Mouse (Mus musculus): ENCODE data around the gene Ifnlr1.
A peak's percentile ranks its signal among the peaks of the same experiment; 100 is the strongest.
"Not testable (repeated sequence)": the region's sequence is repeated elsewhere in the genome, so short reads cannot be mapped to it uniquely, and the experiment has no call there.

Ifnlr1 gene

DNA sequence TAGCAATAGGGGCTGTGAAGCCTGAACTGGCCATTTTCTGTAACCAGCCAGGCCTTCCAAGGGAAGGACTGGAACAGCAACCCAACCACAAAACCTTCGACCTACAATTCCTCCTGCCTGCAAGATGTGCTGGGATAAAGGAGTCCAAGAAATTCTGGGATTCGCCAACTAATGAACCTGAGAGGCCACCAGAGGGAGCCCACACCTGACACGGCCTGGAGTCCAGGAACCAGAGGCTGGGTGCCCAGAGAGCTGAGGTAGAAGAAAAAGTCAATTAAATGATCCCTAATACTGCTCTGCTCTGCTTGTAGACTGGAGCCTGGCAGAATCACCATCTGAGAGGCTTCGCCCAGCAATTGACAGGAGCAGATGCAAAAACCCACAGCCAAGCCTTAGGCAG is 2.5 kb upstream of the Ifnlr1 start:
- DNase-seq (ENCODE audit: extremely low read depth, insufficient read length, low spot score) = no peak

DNA sequence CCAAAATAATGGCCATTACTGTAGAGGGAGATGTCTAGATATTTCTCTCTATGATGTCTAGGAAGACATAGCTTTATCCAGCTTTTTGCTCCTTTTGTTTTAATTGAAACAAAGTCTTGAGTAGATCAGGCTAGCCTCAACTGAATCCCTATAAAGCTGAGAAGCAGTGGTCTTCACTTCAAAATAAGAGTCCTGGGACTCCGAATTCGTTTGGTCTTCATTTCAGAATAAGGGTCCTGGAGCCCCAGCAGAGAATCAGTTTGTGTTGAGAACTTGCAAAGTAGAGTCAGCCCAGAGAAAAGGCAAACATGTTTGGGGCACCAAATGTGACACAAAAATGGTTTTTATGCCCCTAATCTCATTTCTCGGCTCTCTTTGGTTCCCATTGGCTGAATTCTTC is 1.4 kb upstream of the Ifnlr1 start:
- no peak for DNase-seq (ENCODE audit: extremely low read depth, insufficient read length, low spot score)

DNA sequence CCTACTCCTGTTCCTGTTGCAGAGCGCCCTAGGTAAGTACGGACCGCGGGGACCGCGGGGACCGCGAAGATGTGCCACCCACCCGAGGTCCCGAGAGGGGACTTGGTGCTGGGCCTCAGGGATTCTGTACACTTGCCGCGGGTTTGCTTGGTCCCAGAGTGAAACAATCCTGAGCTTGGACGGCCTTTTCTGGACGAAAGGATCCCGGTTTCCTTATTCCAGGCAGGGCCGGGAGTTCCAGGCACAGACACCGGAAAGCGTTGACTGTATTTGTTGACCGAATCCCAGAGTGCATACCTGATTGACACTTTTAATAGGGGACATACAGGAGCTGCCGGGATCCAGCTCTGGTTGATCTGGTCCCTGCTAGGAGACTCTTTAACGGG is 474 bp downstream of the Ifnlr1 start:
- DNase-seq (ENCODE audit: extremely low read depth, insufficient read length, low spot score) = no peak

DNA sequence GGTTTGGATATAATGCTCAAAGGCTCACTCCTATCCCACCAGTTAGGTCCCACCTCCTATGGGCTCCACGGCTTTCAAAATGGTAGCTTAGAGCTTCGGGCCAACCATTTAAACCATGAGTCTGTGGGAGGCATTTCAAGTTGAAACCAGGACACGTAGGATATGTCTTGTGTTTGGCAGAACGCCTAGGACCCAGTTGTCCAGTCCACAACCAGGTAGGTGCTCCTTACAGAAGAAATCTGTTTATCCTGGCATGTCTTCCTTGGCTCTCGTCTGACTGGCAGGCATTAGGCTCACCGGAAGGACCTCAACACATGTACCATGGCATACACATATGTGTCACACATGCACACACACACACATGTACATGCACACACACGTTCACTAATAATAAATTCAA is 3.7 kb downstream of the Ifnlr1 start:
- DNase-seq (ENCODE audit: extremely low read depth, insufficient read length, low spot score) = no peak

DNA sequence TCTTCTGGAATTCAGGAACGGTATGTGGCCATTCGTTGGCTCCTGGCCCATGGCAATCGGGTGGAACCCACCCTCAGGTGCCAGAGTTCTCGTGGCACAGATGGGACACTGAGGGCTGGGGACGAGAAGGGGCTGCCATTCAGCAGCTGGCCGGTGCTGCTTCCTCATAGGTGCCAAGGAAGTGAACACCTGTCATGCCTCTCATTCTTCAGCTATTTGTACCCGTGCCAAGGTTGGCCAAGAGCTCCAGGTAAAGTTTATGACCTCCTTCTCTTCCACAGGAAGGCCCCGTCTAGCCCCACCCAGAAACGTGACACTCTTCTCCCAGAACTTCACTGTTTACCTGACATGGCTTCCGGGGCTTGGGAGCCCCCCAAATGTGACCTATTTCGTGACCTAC is 4.2 kb downstream of the Ifnlr1 start:
- DNase-seq (ENCODE audit: extremely low read depth, insufficient read length, low spot score) = no peak

DNA sequence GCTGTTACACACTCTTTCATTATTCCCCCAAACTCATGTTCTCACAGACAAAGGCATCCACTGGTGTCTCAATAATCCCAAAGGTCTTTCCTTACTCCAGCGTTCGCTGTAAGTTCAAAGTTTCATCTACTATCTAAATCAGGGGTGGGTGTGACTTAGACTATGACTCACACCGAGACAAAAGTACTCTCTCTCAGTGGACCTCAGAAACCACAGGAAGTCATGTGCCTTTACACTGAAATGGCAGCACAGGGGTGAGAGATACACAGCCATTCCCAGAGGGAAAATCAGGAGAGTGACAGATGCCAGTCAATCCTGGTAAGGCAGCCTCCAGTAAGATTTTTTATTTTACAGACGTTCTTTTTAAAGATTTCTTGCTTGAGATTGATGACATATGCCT is 6.8 kb downstream of the Ifnlr1 start:
- no peak for DNase-seq (ENCODE audit: extremely low read depth, insufficient read length, low spot score)

DNA sequence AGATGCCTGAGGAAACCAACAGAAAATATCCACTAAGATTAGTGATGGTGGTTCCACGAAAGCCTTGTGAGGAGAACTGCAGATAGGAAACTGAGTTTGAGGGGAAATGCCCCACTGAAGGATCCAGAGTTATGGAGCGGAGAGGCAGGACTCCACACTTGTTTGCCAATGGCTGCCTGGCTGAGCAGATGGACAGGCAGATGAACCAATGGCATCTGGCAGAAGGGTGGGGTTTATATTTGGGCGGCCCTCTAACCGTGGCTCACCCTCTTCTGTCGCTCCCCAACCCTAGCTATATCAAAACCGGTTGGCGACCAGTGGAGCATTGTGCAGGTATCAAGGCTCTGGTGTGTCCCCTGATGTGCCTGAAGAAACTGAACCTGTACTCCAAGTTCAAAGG is 12.4 kb downstream of the Ifnlr1 start:
- DNase-seq (ENCODE audit: extremely low read depth, insufficient read length, low spot score) = no peak

DNA sequence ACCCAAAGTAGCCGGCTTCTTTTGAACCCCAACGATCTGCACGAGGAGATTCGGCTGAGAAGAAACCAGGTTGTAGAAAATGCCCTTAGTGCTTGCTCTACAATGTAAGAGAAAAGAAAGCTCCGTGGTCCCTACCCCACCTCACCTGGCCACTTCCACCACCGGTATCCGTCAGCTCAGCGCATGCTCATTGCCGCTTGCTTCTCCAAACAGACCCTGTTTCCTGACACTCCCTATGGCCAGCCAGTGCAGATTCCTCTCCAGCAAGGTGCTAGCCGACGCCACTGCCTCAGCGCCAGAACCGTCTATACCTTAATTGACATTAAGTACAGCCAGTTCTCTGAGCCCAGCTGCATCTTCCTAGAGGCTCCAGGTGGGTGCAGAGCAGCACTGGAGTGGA is 17.4 kb downstream of the Ifnlr1 start:
- DNase-seq (ENCODE audit: extremely low read depth, insufficient read length, low spot score) = no peak

DNA sequence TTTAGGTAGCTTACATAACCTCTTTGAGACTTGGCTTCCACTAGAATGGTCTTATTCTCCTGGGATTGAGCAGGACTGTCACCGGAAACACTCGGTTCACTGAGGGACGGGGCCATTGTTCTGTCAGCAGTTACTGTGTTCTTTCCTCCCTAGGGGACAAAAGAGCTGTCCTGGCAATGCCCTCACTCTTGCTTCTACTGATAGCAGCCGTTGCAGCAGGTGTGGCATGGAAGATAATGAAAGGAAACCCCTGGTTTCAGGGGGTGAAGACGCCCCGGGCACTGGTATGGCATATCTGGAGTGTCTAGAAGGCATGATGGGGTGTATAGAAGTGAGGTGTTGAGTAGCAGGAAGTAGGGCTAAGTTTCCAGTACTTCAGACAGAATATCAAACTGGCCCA is 17.9 kb downstream of the Ifnlr1 start:
- DNase-seq (ENCODE audit: extremely low read depth, insufficient read length, low spot score) = no peak

DNA sequence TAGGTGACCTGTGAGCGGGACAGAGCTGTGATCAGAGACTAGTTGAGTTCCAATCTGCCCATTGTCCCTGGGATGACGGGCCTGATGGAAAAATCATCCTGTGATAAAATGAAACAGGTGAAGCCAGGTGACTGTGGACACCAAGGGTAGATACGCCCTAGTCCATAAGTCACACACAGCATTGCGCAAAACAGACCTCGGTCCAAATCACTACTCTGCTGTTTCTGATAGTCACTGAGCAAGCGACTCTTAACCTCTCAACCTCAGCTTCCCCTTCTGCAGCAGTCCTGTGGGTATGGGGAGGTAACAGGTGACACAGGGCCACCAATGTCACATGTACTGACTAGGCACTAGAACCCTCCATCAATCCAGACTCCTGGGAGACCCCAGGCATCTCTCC is 20.0 kb downstream of the Ifnlr1 start:
- DNase-seq (ENCODE audit: extremely low read depth, insufficient read length, low spot score) = no peak

DNA sequence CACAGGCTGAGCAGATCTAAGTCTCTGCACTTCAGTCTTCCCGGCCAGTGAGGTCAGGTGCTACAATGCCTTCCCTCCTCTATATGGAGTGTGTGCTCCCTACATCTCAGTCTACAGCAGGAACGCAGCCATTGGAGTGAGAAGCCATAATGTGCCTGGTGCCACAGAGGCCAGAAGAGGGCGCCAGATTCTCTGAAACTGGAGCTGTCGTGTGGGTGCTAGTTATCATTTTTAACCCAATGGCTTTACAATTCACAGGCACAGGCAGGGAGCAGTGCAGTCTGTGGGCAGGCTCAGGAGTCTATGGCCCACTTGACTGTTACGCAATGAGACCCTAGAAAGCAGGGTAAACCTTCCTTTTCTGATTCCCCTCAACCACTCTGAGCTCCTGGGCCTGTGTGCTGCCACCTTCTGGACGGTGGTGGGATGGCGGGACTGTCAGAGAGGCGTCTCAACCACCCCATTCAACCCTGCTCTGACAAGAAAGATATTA is 23.0 kb downstream of the Ifnlr1 start:
- DNase-seq (ENCODE audit: extremely low read depth, insufficient read length, low spot score) = peak; percentile 44

DNA sequence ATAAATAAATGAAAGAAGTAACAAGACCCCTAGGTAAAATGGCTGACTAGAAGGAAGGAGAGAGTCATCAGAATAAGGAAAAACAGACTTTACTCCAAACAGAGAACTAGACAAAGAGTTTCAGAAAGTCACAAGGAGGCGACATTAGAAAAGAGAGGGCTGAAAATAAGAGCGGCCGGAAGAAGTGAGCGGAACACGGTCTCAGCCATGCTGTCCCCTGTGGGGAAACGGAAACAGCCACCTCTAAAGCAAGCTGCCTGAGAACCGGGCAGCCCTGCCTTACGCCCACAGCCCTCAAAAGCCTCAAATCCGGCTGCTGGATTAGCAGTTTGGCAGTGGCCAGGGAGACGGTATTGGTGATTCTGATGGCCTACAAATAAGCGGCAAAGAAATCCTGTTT is 23.5 kb downstream of the Ifnlr1 start:
- DNase-seq (ENCODE audit: extremely low read depth, insufficient read length, low spot score) = no peak

DNA sequence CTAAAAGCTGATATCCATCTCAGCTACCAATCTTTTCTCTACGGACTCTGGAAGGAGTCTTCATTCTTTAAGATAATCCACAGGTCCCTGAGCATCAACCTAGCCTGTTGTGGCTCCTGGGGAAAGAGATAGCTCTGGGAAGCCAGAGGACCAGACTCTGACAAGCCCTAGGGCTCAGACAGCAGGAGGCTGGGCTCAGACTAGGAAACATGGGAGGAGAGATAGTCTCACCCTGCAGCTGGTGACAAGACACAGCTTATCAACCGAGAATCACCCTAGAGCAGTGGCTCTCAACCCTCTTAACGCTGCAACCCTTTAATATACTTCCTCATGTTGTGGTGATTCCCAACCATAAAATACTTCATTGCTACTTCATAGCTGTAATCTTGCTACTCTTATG is 24.3 kb downstream of the Ifnlr1 start:
- no peak for DNase-seq (ENCODE audit: extremely low read depth, insufficient read length, low spot score)

DNA sequence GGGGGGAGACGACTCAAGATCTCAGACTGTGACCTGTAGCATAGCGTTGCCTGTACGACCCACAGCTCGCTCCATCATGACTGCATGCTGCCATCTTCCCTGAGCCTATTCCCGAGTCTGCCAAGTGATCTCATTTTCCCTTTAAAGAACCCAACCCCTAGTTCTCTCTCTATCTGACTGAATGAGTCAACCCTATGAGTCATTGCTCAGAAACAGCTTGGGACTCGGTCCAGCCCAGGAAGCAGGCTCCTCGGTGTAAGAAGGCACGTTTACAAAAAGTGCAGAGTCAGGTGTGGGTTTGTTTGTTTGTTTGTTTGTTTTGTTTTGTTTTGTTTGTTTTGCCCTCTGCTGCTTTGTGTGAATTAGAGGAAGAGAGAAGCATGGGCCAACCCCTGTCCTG is 28.7 kb downstream of the Ifnlr1 start:
- DNase-seq (ENCODE audit: extremely low read depth, insufficient read length, low spot score) = no peak

DNA sequence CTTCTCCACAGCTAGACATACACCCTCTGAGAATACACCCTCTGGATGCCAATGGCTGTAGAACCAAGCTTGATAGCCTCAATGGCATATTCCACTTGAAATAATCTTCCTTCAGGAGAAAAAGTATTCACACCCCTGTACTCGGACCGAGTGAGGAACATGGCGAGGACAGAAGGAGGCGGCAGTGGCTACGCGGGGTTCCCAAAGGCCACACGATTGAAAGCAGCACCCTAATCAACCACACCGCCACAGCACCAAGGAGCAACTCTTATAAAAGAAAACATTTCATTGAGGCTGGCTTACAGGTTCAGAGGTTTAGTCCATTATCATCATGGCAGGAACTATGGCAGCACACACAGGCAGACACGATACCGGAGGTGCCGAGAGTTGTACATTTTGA is 30.4 kb downstream of the Ifnlr1 start:
- not testable (repeated sequence) for DNase-seq (ENCODE audit: extremely low read depth, insufficient read length, low spot score)

DNA sequence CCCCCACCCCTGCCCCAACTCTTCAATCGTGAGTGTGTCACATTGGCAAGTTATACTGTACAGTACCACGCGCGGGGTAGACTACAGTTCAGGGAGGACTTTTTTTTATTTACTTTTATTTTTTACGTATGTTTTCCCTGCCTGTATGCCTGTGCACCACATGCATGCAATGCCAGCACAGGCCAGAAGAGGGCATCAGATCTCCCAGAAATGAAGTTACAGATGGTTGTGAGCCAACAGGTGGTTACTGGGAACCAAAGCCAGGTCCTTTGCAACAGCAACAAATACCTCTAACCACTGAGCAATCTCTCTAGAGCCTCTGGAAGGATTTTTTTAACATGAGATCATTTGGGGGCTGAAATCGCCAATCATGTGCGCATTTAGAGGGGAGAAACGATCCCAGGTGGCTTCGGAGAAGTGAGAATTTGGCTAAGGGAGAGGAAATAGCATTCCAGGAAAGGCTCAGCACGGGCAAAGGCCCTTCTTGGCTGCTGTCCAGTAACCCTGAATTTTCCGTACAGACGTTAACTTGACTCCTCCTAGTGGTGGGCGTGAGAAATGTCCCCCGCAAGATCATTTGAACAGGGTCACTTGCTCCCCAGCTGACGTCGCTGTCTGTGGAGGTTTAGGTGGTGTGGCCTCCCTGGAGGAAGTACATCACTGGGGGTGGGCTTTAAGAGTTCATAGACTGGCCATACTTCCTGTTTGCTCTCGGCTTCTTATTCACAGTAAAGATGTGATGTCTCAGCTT is 36.6 kb downstream of the Ifnlr1 start:
- DNase-seq (ENCODE audit: extremely low read depth, insufficient read length, low spot score) = no peak

DNA sequence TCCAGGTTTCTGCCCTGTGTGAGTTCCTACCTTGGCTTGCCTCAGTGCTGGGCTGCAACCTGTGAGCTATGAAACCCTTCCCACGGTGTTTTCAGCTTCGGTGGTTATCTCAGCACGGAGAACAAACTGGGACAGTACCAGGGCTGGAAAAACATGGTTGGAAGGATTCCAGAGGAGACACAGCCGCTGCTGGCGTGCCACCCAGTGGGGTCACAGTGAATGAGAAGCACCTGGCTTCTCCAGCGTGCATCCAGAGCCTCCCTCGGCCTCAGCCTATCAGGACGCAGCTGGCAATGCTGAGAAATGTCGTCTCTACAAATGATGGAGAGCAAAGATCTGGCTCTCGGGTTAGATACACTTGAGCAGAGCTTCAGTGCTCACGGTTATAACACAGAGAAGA is 40.3 kb downstream of the Ifnlr1 start:
- DNase-seq (ENCODE audit: extremely low read depth, insufficient read length, low spot score) = no peak

DNA sequence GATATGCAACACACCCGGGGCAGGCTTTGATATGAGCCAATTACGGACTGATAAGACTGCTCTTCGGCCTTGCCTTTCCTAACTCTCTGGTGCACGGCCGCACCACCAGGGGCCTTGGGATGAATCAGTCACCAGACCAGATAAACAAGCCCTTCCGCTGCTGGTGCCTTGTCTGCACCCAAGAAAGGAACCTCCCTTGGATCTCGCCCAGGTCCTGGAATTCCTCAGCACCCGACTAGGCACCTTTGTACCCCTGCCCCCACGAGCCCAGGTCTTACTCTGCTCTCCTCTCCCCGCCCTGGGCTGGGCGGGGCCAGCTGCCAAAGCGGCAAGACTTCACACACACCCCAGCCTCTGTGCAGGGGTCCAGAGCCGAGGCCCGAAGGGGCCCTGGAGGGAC is 41.7 kb downstream of the Ifnlr1 start, which contains the start of gene Il22ra1:
TSS of gene Il22ra1 (plus strand) at position 356 of the 400 bp plus-strand sequence.
- DNase-seq (ENCODE audit: extremely low read depth, insufficient read length, low spot score) = no peak

DNA sequence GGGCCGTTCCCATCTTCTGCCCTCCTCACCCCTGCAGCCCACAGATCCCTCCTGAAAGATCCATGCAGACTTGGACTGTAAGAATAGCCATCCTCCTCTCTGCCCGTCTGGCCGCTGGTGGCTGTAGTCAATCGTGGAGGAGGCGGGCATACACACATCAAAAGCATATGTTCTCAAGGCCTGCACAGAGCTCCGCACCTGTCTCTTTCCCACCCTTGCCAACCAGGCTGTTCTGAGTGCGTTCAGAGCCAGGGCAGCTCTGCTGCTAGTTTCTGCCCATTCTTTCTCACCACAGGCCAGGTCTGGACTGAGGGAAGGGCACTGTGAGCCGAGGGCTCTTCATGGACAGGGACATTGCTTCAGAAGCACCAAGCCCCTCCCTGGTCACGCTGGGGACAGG is 44.1 kb downstream of the Ifnlr1 start:
- no peak for DNase-seq (ENCODE audit: extremely low read depth, insufficient read length, low spot score)

DNA sequence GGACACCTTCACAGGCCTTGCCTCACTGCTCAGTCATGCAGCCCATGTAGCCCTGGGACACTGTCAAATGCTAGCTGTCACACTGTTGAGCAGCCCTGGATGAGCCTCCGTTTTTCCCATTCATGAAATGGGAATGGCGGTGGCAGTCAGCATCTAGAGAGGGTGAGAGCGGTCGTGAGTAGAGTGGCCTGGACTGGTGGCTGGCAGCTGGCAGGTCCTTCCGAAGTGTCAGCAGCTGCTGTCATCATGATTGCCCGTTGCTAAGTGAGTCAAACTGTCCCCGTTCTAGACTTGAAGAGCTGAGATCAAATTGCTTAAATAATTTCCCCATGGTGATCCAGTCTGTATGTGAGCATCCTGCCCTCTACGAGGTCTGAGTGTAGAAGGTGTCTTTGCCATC is 44.9 kb downstream of the Ifnlr1 start:
- DNase-seq (ENCODE audit: extremely low read depth, insufficient read length, low spot score) = no peak

DNA sequence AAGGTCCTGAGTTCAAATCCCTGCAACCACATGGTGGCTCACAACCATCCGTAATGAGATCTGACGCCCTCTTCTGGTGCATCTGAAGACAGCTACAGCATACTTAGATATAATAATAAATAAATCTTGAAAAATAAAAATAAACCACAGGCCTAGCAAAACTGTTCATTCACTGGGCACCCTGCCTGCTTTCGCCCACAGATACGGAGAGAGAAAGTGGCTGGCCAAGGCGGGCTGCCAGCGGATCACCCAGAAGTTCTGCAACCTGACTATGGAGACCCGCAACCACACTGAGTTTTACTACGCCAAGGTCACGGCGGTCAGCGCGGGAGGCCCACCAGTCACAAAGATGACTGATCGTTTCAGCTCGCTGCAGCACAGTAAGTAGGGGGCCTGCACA is 47.8 kb downstream of the Ifnlr1 start:
- DNase-seq (ENCODE audit: extremely low read depth, insufficient read length, low spot score) = no peak

DNA sequence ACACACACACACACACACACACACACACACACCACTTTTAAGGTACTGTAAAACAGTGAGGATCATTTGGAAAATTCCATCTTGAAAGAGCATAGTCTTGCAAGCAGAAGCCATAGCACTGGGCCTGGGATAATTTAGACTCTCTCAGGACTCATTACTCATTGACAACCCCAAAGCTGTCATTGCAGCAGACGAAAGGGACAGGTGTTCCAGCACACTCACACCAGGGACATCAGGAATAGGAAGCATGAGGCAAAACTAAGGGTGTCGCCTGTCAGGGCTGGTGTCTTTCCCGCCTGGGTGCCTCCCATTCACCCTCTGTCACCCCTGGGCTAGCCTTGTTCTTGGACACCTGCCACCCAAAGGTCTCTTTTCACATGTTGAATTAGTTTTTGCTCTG is 50.8 kb downstream of the Ifnlr1 start:
- no peak for DNase-seq (ENCODE audit: extremely low read depth, insufficient read length, low spot score)

DNA sequence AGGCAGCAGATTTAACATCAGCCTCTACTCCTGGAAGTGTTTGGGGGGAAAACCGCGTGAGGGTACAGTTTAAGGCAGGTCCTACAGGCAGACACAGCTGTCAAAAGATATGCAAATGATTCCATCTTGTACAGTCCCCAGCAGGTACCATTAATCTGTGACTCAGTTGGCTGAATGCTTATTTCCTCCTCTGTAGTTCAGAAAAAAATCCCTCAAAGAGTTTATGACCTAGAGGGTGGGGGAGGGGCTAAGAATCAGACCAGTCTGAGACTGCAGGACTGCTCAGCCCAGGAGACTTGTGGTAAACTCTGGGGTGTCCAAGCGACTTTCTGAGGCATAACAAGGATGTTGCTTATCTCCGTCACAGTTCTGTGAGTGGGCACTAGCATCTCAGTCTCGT is 52.1 kb downstream of the Ifnlr1 start:
- no peak for DNase-seq (ENCODE audit: extremely low read depth, insufficient read length, low spot score)

Measured in 3134 (cell line).